Mouse (Mus musculus): ENCODE data around the gene Hk1. TPM values are rescaled to one million over a fixed set of nuclear protein-coding genes. Genes with fewer than 3 reads are reported as not detected.

The Hk1 gene
- total RNA-seq (2021) (100 to 1,000 TPM; 120 TPM), polyA plus RNA-seq (2012; rRNA removed) (71.0 and 81.9 TPM in 2 replicates)
- long read RNA-seq, full-length matches to known transcripts = 56 of 87 reads
- long read RNA-seq, partial matches to known transcripts = 18 of 87 reads
- long read RNA-seq, other reads (novel, unspliced or antisense) = 13 of 87 reads

- no peak for TF ChIP-seq EP300 (IDR thresholded peaks at IDR 0.05; ENCODE audit: insufficient read depth, low read depth, low read length)
- no peak for TF ChIP-seq CTCF (IDR thresholded peaks at IDR 0.05)
- no peak for TF ChIP-seq POLR2A (IDR thresholded peaks at IDR 0.05; ENCODE audit: insufficient read depth, low read depth, low read length)
- no peak within 1 kb of the TSS for H3K9ac ChIP-seq (ENCODE audit: low read depth, low read length)
- no peaks in the 10 kb centered on the region for H3K4me1 ChIP-seq (ENCODE audit: control insufficient read depth, insufficient read depth, low read length)
- H3K27me3 ChIP-seq (ENCODE audit: control insufficient read depth, insufficient read depth, low read length) = no peaks in the 10 kb centered on the region
- H3K36me3 ChIP-seq (ENCODE audit: control insufficient read depth, insufficient read depth, low read length) = no peaks in the 10 kb centered on the region
- intact Hi-C loops (cut with DNase I) = loop anchor here (10.0 kb wide), 1 partner anchor 195 kb away; no protein-coding TSS in a partner anchor
- DNase-seq = no peak
- no peak within 1 kb of the TSS for H3K4me3 ChIP-seq
- no peak within 1 kb of the TSS for H3K27ac ChIP-seq
- no peaks in the 10 kb centered on the region for H3K79me2 ChIP-seq (replicated peaks; ENCODE audit: control insufficient read depth, insufficient read depth, low read length)
- 74% methylated on average over 1 of the region's 1 CpGs for WGBS
Measured at GRCm38 (mm10) chr10:62379808-62380207, at the start of gene Hk1. Gene Hk1, minus strand, starts transcription at chr10:62379908.

- H3K27ac ChIP-seq = no peak overlapping the region
- no peak for TF ChIP-seq POLR2A (IDR thresholded peaks at IDR 0.05; ENCODE audit: insufficient read depth, low read depth, low read length)
- TF ChIP-seq CTCF (IDR thresholded peaks at IDR 0.05) = no peak
- TF ChIP-seq EP300 (IDR thresholded peaks at IDR 0.05; ENCODE audit: insufficient read depth, low read depth, low read length) = no peak
- H3K4me3 ChIP-seq = no peak overlapping the region
- H3K36me3 ChIP-seq (ENCODE audit: control insufficient read depth, insufficient read depth, low read length) = no peaks in the 10 kb centered on the region
- no peaks in the 10 kb centered on the region for H3K27me3 ChIP-seq (ENCODE audit: control insufficient read depth, insufficient read depth, low read length)
- DNase-seq = no peak
- 52% methylated on average over 9 of the region's 9 CpGs for WGBS
- H3K9ac ChIP-seq (ENCODE audit: low read depth, low read length) = no peak overlapping the region
- H3K79me2 ChIP-seq (replicated peaks; ENCODE audit: control insufficient read depth, insufficient read depth, low read length) = no peaks in the 10 kb centered on the region
- intact Hi-C loops (cut with DNase I) = no loop called here
- no peaks in the 10 kb centered on the region for H3K4me1 ChIP-seq (ENCODE audit: control insufficient read depth, insufficient read depth, low read length)
Measured at GRCm38 (mm10) chr10:62425081-62425871, 45.6 kb upstream of the Hk1 start.

DNA sequence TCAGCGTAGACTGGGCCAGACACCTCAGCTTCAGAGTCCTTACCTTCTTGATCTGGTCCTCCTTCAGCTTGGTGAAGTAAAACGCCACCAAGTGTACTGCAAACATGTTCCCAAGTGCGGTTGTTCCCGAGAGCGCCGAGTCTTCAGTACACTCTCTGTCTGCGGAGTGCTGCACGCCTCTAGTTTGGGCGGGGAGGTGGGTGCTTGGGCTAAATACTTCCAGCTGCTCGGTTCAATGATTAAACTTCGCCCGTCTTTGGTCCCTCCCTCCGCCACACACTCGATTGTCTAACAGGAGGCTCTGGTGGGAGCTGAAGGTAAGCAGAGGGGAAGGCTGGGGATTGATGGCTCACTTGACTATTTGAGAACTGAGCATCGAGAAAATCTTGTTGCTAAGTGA lies 42.5 kb upstream of the Hk1 start, which contains the start of gene Hkdc1:
TSS of gene Hkdc1 (minus strand) at position 237 of the 400 bp plus-strand sequence.
- intact Hi-C loops (cut with DNase I) = no loop called here

GRCm38 (mm10) chr10:62421127-62421526 lies 41.4 kb upstream of the Hk1 start:
- H3K4me3 ChIP-seq = no peak overlapping the region
- H3K27ac ChIP-seq = no peak overlapping the region
- WGBS = 68% methylated on average over 3 of the region's 3 CpGs
- H3K36me3 ChIP-seq (ENCODE audit: control insufficient read depth, insufficient read depth, low read length) = no peaks in the 10 kb centered on the region
- H3K4me1 ChIP-seq (ENCODE audit: control insufficient read depth, insufficient read depth, low read length) = no peaks in the 10 kb centered on the region
- no peaks in the 10 kb centered on the region for H3K27me3 ChIP-seq (ENCODE audit: control insufficient read depth, insufficient read depth, low read length)
- H3K79me2 ChIP-seq (replicated peaks; ENCODE audit: control insufficient read depth, insufficient read depth, low read length) = no peaks in the 10 kb centered on the region
- TF ChIP-seq CTCF (IDR thresholded peaks at IDR 0.05) (no peak), EP300 (IDR thresholded peaks at IDR 0.05; ENCODE audit: insufficient read depth, low read depth, low read length) (no peak)
- no peak overlapping the region for H3K9ac ChIP-seq (ENCODE audit: low read depth, low read length)
- intact Hi-C loops (cut with DNase I) = no loop called here
- DNase-seq = no peak

More for the DNA sequence above, 42.5 kb upstream of the Hk1 start, which contains the start of gene Hkdc1:
- Histone ChIP-seq H3K4me3 (no peak within 1 kb of the TSS), H3K79me2 (replicated peaks; ENCODE audit: control insufficient read depth, insufficient read depth, low read length) (no peaks in the 10 kb centered on the region), H3K27me3 (ENCODE audit: control insufficient read depth, insufficient read depth, low read length) (no peaks in the 10 kb centered on the region), H3K9ac (ENCODE audit: low read depth, low read length) (no peak within 1 kb of the TSS), H3K27ac (no peak within 1 kb of the TSS), H3K36me3 (ENCODE audit: control insufficient read depth, insufficient read depth, low read length) (no peaks in the 10 kb centered on the region), H3K4me1 (ENCODE audit: control insufficient read depth, insufficient read depth, low read length) (no peaks in the 10 kb centered on the region)
- 66% methylated on average over 15 of the region's 15 CpGs for WGBS
- DNase-seq = no peak
- TF ChIP-seq CTCF (IDR thresholded peaks at IDR 0.05) = no peak
- no peak for TF ChIP-seq EP300 (IDR thresholded peaks at IDR 0.05; ENCODE audit: insufficient read depth, low read depth, low read length)
- no peak for TF ChIP-seq POLR2A (IDR thresholded peaks at IDR 0.05; ENCODE audit: insufficient read depth, low read depth, low read length)

DNA sequence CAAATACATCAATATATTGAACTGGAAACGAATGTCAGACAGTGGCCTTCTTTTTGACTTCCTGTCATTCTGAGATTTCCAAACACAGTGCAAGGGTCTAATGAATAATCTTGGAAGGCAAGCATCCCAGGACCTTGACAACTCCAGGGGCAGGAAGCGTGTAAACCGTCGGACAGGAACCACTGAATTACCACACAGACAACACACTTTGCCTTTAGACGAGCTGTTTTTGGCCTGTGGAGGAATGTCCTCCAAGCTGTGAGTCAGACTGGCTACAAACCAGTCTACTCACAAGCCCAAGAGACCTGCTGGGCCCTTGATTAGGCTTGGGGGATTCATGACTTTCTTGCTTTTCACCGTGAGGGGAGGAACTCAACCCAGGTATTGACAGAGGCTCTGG lies 40.7 kb upstream of the Hk1 start:
- no peak for DNase-seq
- intact Hi-C loops (cut with DNase I) = no loop called here
- no peaks in the 10 kb centered on the region for H3K27me3 ChIP-seq (ENCODE audit: control insufficient read depth, insufficient read depth, low read length)
- TF ChIP-seq CTCF (IDR thresholded peaks at IDR 0.05) (no peak), EP300 (IDR thresholded peaks at IDR 0.05; ENCODE audit: insufficient read depth, low read depth, low read length) (no peak), POLR2A (IDR thresholded peaks at IDR 0.05; ENCODE audit: insufficient read depth, low read depth, low read length) (no peak)
- H3K9ac ChIP-seq (ENCODE audit: low read depth, low read length) = no peak overlapping the region
- no peaks in the 10 kb centered on the region for H3K4me1 ChIP-seq (ENCODE audit: control insufficient read depth, insufficient read depth, low read length)
- H3K36me3 ChIP-seq (ENCODE audit: control insufficient read depth, insufficient read depth, low read length) = no peaks in the 10 kb centered on the region
- 45% methylated on average over 6 of the region's 6 CpGs for WGBS
- H3K4me3 ChIP-seq = no peak overlapping the region
- no peak overlapping the region for H3K27ac ChIP-seq
- H3K79me2 ChIP-seq (replicated peaks; ENCODE audit: control insufficient read depth, insufficient read depth, low read length) = no peaks in the 10 kb centered on the region

DNA sequence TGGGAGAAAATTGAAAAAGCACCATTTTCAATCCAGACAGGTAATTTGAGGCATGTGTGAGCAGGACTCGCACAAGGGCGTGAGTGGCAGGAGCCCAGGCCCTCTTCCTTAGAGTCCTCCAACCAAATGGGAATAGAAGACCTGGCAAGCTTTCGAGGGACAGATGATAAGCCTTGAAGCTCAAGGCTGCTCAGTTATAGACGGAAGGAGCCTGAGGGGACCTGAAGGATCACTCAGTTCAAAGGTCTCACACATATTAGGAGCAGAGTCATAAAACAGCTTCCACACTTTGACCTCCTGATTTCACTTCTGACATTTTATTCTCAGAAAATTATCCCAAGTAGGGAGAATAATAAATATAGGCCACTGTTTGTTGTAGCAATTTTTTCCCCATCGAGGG lies 39.7 kb upstream of the Hk1 start:
- no peak for TF ChIP-seq EP300 (IDR thresholded peaks at IDR 0.05; ENCODE audit: insufficient read depth, low read depth, low read length)
- TF ChIP-seq POLR2A (IDR thresholded peaks at IDR 0.05; ENCODE audit: insufficient read depth, low read depth, low read length) = no peak
- TF ChIP-seq CTCF (IDR thresholded peaks at IDR 0.05) = no peak
- intact Hi-C loops (cut with DNase I) = loop anchor here (10.0 kb wide), 1 partner anchor 235 kb away; no protein-coding TSS in a partner anchor
- Histone ChIP-seq H3K27ac (no peak overlapping the region), H3K9ac (ENCODE audit: low read depth, low read length) (no peak overlapping the region), H3K36me3 (ENCODE audit: control insufficient read depth, insufficient read depth, low read length) (no peaks in the 10 kb centered on the region), H3K4me1 (ENCODE audit: control insufficient read depth, insufficient read depth, low read length) (no peaks in the 10 kb centered on the region), H3K27me3 (ENCODE audit: control insufficient read depth, insufficient read depth, low read length) (no peaks in the 10 kb centered on the region), H3K4me3 (no peak overlapping the region), H3K79me2 (replicated peaks; ENCODE audit: control insufficient read depth, insufficient read depth, low read length) (no peaks in the 10 kb centered on the region)
- WGBS = 71% methylated on average over 5 of the region's 5 CpGs
- DNase-seq = no peak

Data from heart, adult 2 months (tissue).